Mouse (Mus musculus) stomach, postnatal 0 days (tissue): ENCODE results near the gene Clpp.

Experiments used
- CTCF ChIP-seq: IDR thresholded peaks from 2 replicates; pipeline ENCODE4 v1.5.1; 2016; ENCODE audit warnings: antibody characterized with exemption, low read depth, mild to moderate bottlenecking, moderate library complexity
- EP300 ChIP-seq: optimal IDR thresholded peaks from 2 replicates; pipeline ENCODE3; 2016; ENCODE audit warnings: antibody characterized with exemption

DNA sequence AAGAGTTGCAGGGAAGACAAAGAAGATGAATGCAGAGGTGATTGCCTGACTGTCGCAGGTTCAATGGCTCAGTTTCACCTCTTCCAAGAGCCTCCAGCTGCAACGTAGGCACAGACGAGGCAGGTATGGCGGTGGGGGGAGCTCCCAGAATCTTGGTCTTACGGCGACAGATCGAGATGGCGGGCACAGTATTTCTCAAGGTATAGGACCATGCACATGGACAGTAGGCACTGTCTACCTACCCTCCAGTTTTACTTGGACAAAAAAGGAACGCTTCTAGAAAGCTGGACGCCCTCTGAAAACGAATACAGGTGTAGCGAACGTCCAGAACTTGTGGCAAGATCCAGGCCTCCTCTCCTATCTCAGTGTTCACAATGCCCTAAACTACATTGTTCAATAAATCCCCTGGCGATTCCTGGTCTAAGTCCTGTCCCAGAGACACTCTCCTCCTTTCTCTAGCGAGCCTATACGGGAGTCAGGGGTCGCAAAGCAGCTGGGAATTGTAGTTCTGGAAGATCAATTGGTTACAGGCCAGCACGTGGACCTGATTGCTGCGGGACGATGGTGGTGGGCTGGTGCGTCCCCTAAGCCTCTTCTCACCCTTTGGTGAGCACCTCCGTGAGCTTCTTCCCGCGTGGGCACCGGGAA is 514 bp upstream of the Clpp start:
- no peak; the same call in none of the 2 replicates for TF ChIP-seq CTCF
- TF ChIP-seq EP300 = no peak
